Mouse (Mus musculus) hematopoietic stem cell, adult 5-6 weeks (primary cell): ENCODE measurements around the gene Disc1. TPM values are rescaled to one million over a fixed set of nuclear protein-coding genes. Genes with fewer than 3 reads are reported as not detected.

Source experiments
- ATAC-seq, 2 experiments: fragments of 125-278 bp in 1 of 2; replicated peaks in 1 of 2; 2 replicates each; pipeline ENCODE4 v1.8.0; 2016 to 2017; ENCODE audit warnings: inconsistent platforms in 2 of 2, mild to moderate bottlenecking in 2 of 2, moderate number of reproducible peaks in 2 of 2, low read depth in 1 of 2, moderate TSS enrichment in 1 of 2; ENCODE audit not compliant: low FRiP score in 2 of 2, poor library complexity in 2 of 2, severe bottlenecking in 2 of 2, insufficient read depth in 1 of 2, low TSS enrichment in 1 of 2
- total RNA-seq: library from RNA; stranded (forward); fragments of 172-1452, 232-1000 nt; gene quantifications from 2 replicates; pipeline ENCODE4 v1.2.3, GENCODE M21; 2017

The Disc1 gene
- total RNA-seq, 1 experiment from 2014 or later = 4.4 TPM

DNA sequence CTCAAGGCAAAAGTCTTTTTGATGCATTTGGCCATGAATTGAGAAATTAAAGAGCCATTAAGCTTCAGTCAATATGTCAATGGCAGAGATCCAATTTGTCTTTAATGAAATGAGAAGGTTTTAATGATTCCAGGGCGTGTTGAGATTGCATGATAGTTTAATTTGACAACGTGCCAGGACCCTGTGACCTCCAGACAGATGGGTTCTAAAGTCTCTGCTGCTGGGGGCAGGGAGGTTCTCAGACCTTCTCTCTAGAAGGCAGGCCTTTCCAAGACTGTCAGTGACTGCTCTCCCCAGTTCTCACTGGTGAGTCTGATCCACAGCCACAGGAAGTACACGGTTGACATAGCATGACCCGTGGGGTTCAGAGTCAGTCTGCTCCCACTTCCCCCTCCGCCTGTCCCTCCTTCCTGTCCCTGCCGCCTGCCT, 170.3 kb downstream of the Disc1 start:
- ATAC-seq = peak; percentile 29 to 52; a peak in 2 of 4 replicates

DNA sequence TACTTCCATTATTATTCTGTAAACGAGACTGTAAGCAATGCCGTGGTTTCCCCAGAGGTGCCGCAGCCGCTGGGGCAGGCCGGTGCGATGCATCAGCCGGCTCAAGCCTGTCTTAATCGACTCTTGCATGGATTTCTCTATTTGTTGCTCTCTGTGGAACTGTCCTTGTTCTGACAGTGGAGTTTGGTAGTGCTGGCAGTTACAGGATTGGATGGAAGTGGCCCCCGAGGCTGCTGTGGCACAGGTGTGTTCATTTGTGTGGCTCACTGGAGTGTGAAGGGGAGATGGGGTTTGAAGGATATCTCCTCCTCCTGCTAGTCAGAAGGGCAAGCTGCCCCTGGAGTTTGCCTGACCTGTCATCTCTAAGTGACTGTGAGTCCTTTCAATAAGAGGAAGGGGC, 171.3 kb downstream of the Disc1 start:
- no peak for ATAC-seq

DNA sequence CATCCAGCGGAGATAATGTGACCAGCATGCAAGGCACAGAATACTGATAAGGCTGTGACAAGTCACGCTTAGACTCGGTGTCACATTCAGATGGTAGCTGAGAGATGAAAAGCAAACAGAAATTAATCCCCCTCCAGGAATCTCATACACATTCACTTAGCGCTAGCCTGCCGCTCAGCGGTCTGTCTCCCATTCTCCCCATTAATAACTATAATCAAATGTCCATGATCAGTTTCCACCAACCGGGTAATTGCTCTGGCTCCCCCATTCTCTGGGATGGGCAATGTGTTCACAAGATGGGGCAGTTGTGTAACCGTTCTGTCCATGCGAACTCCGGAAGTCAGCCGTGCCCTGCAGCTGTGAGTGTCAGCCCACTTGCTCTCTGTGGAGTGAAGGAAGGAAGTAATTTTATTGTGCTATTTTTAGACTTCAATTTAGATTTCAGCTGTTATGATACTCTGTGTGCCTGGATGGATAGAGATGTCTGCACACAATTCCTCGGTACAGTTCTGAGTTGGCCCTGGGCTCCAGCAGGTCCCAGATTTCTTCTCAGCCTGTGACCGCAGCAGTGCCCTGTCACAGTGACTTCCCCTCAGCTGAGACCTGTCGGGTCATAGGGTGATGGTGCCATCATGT, 173.1 kb downstream of the Disc1 start:
- ATAC-seq = peak; percentile 63 to 66

DNA sequence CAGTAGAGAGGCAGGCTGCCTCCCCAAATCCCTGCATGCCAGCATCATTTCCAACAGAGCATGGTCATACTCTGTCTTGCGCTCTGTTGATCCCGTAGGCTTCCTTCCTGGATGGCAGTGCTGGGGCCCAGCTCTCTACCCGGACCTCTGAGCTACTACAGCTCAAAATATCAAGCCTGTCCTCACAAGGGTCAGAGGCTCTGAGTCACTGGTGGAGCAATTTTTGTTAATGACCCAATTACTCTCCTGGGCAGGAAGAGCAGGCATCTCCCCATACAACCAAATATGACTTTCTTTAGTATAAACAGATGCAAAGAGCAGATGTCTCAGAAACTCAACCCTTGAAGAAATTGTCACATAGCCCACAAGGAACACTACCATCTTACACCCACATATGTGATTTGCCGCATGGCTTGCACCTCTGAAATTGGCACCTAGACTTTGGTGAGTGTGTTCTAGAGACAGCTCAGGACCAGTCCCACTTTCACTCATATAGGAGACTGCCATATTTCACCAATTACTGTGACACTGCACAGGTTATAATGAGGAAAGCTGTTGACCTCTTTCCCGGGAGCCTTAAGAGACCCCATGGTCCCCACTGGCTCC, 176.6 kb downstream of the Disc1 start:
- no peak for ATAC-seq

DNA sequence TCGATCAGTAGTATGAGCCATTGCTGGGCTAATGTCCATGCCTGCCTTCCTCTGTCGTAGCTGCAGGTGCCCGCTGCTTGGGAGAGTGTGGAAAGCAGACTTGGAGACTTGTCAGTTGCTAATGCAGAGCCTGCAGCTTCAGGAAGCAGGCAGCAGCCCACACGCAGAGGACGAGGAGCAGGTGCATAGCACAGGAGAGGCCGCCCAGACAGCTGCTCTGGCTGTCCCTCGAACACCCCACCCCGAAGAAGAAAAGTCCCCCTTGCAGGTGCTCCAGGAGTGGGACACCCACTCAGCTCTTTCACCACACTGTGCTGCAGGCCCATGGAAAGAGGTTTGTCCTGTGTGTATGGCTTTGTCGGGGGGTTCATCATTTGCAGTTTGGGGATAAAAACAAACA, 178.7 kb downstream of the Disc1 start:
- no peak for ATAC-seq

DNA sequence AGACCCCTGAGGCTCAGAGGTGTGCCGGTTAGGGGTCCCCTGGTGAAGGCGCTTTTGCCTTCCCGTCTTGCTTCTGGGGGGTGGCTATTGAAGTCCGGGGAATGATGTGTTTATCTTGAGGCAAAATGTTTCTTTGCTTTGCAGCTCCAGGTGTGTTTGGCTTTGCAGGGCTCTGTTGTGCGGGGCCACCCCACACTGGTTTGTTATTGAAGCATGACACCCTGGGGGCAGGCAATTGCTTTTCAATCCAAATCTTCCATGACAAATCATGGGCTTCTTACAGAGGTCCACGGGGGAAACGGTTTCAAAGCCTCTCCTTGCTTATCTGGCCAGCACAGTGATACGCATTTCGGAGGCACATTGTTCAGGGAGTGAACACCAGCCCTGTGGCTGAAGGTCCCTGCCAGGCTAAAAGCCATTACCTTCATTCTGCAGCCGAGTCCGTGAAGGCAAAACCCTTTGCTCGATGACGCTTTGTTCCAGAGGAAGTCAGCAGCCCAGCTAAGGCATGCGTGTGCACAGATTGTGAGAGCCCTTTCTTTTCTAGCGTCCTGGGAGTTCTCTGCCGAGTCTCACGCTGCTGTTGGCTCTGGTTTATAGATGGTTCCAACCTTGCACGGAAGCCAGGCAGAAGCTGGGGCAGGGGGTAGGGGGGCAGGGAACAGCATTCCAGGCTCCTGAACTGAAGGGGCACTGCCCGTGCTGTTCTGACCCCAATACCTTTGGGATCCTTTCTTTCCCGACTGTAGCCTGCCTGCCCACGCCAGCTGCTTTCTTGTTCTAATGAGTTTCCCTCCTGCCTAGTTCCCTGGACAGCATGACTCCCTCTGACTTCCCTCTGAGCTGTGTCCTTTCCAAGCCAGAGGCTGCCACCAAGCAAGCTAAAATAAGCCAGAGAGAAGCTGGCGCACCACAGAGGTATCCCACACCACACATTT, 182.2 kb downstream of the Disc1 start:
- no peak for ATAC-seq

DNA sequence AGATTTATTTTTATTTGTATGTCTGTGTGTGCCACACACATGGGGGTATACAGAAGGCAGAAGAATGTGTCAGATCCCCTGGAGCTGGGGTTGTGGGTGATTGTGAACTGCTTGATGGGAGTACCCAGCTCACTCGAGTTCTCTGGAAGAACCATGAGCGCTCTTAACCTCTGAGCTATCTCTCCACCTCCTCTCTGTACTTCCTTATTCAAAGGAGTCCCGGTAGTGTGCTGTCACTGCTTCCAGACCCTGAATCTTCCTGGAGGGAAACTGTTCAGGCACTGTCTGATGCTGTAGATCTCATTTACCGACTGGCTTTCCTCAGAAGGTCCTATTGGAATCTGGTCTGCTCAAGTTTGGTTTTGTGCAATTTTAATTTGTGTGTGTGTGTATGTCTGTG, 186.8 kb downstream of the Disc1 start:
- no peak for ATAC-seq

DNA sequence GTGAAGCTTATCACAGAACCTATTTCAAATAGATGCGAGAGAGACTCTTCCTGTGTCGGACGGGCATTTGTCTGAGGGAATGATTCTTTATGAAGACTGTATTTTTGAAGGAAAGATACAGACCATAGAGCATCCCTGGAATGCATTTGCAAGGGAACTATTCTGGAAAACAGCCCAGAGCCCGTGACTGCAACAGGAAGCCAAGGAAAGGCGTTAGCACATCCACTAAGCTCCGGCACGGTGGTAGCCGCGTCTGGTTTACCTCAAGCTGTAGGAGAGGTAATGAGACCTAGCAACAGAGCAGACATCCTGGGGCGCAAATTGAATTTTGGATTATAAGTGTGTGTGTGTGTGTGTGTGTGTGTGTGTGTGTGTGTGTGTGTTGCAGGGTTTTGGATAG, 188.4 kb downstream of the Disc1 start:
- no peak for ATAC-seq

DNA sequence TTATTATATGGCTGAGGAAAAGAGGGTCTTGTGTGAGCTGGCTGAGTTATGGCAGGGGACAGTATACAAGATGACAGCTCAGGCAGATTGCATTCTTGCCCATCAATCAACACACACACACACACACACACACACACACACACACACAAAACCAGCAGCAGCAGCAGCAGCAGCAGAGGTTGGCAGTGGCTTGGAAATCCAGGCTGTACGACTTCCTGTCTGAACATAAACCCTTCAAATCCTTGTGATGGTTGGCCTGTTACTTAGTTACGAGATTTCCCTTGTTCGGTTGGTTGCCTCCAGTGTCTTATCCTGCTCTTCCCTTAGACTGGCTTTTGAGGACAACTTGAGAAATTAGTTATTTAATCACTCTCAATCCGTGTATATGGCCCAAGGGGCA, 188.9 kb downstream of the Disc1 start:
- no peak for ATAC-seq

DNA sequence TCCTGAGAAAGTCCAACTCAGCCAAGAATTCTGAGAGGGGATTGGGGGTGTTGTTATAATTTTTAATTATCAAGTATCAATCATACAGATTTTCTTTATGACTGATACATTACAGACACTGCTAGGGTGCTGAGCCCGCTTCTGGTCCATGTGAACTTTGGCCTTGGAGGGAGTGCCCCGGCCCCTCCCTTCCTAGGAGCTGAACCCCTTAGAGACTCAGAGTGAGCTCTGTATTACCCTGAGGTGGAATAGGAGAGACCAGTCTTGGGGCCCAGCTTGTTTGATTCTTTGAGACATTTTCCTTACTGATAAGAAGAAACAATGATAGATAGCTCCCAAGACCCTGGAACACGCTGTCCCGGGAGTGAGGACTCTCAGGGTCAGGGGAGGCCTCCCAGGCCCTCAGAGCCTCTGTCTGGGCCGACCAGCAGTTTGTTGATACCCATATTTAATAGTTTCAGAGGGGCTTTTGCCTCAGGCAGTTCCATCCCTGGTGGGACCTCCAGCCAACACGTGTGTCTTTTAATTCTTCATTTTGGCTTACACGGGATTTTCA, 192.8 kb downstream of the Disc1 start:
- no peak for ATAC-seq

DNA sequence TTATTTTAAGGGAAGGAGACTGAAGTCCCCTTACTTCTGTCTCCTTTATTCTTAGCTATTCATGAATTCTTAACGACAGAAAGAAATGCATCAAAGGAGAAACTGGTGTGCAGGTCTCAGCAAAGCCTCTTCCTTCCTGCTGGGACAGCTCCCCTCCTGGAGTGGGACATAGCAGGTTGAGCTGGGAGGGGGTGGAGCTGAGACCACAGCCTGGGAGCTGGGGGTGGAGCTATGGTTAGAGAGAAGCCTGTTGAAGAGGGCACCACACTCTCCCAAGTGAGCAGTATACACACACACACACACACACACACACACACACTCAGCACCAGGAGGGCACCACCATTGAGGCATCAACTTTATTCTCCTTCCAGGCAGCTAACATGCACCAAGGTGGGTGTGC, 193.4 kb downstream of the Disc1 start:
- ATAC-seq = 0 out of 4 replicates have a peak, but pooled peaks of 1 of the 2 experiments have one; percentile 36

DNA sequence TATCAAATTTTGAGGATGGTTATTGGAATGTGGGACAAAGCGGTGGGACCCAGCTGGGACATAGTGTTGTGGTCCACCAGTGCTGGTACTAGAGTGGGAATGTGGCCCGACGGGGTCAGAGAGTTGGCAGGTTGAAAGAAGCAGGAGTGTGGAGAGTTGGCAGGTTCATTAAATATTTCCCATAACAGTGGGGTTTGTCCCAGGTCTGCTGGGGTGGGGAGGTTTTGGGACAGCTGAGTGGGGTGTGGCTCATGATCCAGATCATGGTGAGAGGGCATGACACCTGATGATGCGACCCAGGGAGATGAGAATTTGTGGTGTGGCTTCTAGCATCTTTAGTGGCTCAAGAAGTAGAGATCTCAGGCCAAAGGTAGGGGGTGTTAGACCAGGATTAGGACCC, 199.0 kb downstream of the Disc1 start:
- no peak for ATAC-seq

DNA sequence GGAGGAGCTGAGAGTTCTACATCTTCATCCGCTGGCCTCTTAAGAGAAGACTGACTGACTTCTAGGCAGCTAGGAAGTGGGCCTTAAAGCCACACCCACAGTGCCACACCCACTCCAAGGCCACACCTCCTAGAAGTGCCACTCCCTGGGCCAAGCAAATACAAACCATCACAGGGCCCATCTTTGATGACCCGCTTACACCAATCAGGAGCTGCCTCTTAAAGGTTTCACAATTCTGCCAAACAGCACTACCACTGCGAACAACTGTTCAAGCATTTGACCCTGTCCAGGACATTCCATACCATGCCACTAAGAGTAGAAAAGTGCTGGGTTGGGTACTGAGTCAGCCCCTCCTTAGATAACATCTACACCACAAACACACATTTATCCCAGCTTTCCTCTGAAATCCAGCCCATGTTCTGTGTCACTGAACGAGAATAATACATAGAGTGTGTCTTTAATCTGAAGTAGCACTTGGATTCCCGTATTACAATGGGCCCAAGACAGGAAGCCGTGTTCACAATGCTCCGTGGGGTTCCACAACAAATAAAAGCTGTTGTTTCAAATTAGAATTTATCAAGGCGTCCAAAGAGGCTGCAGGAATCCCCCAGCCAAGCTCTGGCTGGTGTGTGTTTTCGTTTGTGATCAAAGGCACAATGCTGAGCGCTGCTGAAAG, 199.6 kb downstream of the Disc1 start:
- 0 out of 4 replicates have a peak, but pooled peaks of 1 of the 2 experiments have one; percentile 5 for ATAC-seq

DNA sequence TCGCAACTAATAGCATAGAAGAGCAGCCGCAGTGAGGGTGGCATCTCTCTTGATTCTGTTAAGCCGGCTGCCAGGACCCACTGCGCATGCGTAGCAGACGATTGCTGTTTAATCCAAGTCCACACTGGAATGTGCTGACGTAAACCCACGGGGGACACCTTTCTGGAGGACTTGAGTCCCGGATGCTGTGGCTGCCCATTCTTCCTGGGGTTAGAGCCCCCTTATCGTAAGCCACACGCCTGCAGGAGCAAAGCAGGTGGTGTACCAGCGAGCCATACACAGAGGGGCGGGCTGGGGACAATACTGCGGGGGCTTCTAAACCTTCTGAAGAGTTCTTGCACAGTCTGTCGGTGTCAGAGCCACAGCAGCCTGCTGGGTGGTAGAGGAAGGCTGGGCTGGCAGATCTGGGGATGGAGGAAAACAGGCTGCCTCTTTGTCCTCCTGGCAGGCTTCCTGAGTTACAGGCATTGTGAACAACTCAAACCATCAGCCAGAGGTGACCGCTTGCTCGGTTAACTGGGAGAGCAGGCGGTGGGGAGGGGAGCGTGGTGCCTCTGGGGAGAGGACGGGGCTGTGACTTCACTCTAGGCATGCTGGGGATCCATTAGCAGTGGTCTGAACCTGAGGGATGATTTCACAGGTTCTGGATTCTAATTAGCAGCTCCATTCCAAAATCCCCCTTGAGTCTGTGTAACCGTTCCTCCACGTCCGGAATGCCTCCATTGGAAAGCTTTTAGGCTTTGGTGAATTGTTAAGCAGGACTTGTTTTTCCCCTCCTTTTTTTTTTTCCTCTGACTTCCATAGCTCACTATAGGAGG, 200.4 kb downstream of the Disc1 start:
- peak; percentile 58 to 77 for ATAC-seq

DNA sequence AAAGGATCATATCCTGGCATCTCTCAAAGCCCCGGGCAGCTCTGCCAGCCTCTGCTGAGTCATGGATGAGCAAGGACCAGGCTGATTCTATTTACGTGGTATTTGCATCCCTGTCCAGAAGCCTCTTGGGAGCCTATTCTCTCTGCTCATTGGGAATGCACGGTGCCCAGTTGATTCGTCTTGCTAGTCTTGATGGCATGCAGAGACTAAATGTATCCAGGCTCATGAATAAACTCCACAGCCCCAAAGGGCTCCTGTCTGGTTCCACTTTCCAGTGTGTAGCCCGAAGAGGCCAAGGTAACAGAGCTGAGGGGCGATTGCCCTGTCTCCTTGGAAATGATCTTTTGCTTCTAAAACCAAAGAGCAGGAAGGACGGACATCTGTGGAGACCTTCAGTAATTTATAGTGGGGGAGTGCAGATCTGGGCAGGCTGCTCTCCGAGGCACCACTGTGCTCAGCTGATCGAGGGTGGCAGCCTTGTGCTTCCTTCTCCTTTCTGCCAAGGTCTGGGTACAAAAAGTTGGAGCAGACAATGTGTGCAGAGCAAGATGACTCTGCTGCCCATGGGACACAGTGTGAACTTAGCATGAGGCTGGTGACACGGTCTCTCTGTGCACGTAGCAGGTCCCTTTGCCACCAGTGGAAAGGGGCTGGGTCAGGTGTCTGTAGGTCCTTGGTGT, 201.2 kb downstream of the Disc1 start:
- ATAC-seq = peak; percentile 34 to 40; a peak in 2 of 4 replicates

DNA sequence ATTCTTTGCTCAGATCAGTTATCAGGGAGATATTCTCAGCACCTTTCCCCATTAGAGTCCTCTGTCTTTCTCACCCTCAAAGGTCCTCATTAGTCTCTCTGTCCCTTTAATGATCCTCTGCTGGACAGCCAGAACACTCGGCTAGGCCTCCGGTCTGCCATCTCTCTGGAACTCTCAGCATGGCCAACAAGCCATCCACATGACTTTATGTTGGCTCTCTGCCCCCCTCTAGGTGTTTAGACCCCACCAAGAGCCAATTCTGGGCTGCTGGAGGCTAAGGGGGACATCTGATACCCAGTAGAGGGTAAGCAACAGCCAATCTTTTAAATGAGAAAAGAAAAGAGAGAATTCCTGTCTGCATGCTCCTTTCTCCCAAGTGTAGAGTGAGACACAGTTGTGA, 203.7 kb downstream of the Disc1 start:
- ATAC-seq = no peak
